Mouse (Mus musculus): ENCODE results near the gene Atp4b. TPM values are rescaled to one million over a fixed set of nuclear protein-coding genes. Genes with fewer than 3 reads are reported as not detected.

The Atp4b gene
- total and polyA plus RNA-seq, 3 experiments: 0.33 TPM; not detected in 2

DNA sequence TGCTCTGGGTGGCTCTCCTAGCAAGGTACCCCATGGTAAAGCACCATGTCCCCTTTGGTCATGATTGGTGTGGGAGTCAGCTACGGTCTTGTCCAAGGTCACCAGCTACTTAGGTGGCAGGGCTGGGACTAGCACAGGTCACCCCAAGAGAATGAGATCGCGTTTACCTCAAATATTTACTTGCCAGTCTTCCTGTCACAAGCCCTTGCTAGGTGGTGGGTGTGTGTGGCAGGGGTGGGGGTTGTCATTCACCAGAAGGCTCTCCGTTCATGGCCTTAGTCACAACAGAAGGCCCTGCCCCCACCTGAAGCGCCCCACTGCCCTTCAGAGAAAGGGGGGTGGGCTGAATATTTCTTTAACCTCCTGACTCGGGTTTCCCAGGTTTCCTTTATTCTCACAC, 6.9 kb upstream of the Atp4b start:
- H3K9me3 ChIP-seq (replicated peaks): no peaks in the 10 kb centered on the region
- H3K36me3 ChIP-seq (replicated peaks): no peaks in the 10 kb centered on the region
- DNase-seq (ENCODE audit: low spot score) (no peak), ATAC-seq (ENCODE audit: extremely low read depth, insufficient number of reproducible peaks, low FRiP score, poor library complexity, severe bottlenecking) (no peak)
- TF ChIP-seq TAL1 (conservative IDR thresholded peaks at IDR 0.05; ENCODE audit: low read depth, low read length): no peak
- no peak for TF ChIP-seq GATA2 (IDR thresholded peaks at IDR 0.05; ENCODE audit: borderline replicate concordance, low read depth, low read length)
- no peak for TF ChIP-seq POLR2AphosphoS5 (IDR thresholded peaks at IDR 0.05; ENCODE audit: insufficient replicate concordance, low read depth, low read length)
- TF ChIP-seq CTCF (IDR thresholded peaks at IDR 0.05; ENCODE audit: low read depth, low read length): no peak
- TF ChIP-seq GATA1 (IDR thresholded peaks at IDR 0.05; ENCODE audit: borderline replicate concordance, low read length): no peak
- H3K4me3 ChIP-seq (ENCODE audit: low read depth, low read length): no peak overlapping the region
- peaks cover 36% of the 10 kb centered on the region for H3K27me3 ChIP-seq (ENCODE audit: insufficient read depth, low read length)
- H3K4me1 ChIP-seq (ENCODE audit: insufficient read depth, low read depth, low read length): no peaks in the 10 kb centered on the region

DNA sequence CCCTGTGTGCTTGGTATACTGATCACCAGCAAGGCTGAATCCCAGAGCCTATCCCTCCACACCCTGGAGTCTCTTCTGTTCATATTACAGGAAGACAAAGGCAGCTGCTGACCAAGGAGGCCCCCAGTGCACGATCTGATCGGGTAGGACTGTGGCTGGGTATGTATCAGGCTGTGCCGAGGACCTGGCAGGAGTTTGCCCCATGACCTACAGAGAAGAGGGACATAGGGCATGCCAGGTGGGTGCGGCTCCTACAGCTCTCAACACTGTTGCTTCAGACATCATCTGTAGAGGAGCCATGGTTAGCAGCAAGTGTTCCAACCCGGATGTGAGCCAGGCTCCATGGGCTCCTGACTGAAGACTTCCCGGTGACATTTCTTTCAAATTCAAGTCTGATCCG, 2.8 kb downstream of the Atp4b start:
- TF ChIP-seq TAL1 (conservative IDR thresholded peaks at IDR 0.05; ENCODE audit: low read depth, low read length): no peak
- TF ChIP-seq POLR2AphosphoS5 (IDR thresholded peaks at IDR 0.05; ENCODE audit: insufficient replicate concordance, low read depth, low read length): no peak
- no peak for TF ChIP-seq GATA2 (IDR thresholded peaks at IDR 0.05; ENCODE audit: borderline replicate concordance, low read depth, low read length)
- no peak for TF ChIP-seq GATA1 (IDR thresholded peaks at IDR 0.05; ENCODE audit: borderline replicate concordance, low read length)
- no peak for TF ChIP-seq CTCF (IDR thresholded peaks at IDR 0.05; ENCODE audit: low read depth, low read length)
- Histone ChIP-seq H3K27me3 (ENCODE audit: insufficient read depth, low read length) (peaks cover 42% of the 10 kb centered on the region), H3K9me3 (replicated peaks) (no peaks in the 10 kb centered on the region), H3K36me3 (replicated peaks) (no peaks in the 10 kb centered on the region), H3K4me3 (ENCODE audit: low read depth, low read length) (no peak overlapping the region), H3K4me1 (ENCODE audit: insufficient read depth, low read depth, low read length) (0 out of 2 replicates have a peak, but pooled peaks cover under 1% of the 10 kb centered on the region)
- ATAC-seq (ENCODE audit: extremely low read depth, insufficient number of reproducible peaks, low FRiP score, poor library complexity, severe bottlenecking) (no peak), DNase-seq (ENCODE audit: low spot score) (no peak)

GRCm38 (mm10) chr8:13388744-13389143, 7.9 kb downstream of the Atp4b start:
- DNase-seq (ENCODE audit: low spot score): no peak
- Histone ChIP-seq H3K4me3 (ENCODE audit: low read depth, low read length) (no peak overlapping the region), H3K27me3 (ENCODE audit: insufficient read depth, low read length) (peaks cover 51% of the 10 kb centered on the region), H3K4me1 (ENCODE audit: insufficient read depth, low read depth, low read length) (peaks cover 5% of the 10 kb centered on the region), H3K9me3 (replicated peaks) (no peaks in the 10 kb centered on the region), H3K36me3 (replicated peaks) (no peaks in the 10 kb centered on the region)
- TF ChIP-seq TAL1 (conservative IDR thresholded peaks at IDR 0.05; ENCODE audit: low read depth, low read length): no peak
- no peak for TF ChIP-seq GATA1 (IDR thresholded peaks at IDR 0.05; ENCODE audit: borderline replicate concordance, low read length)
- no peak for TF ChIP-seq POLR2AphosphoS5 (IDR thresholded peaks at IDR 0.05; ENCODE audit: insufficient replicate concordance, low read depth, low read length)
- TF ChIP-seq CTCF (IDR thresholded peaks at IDR 0.05; ENCODE audit: low read depth, low read length): no peak
- no peak for ATAC-seq (ENCODE audit: extremely low read depth, insufficient number of reproducible peaks, low FRiP score, poor library complexity, severe bottlenecking)

DNA sequence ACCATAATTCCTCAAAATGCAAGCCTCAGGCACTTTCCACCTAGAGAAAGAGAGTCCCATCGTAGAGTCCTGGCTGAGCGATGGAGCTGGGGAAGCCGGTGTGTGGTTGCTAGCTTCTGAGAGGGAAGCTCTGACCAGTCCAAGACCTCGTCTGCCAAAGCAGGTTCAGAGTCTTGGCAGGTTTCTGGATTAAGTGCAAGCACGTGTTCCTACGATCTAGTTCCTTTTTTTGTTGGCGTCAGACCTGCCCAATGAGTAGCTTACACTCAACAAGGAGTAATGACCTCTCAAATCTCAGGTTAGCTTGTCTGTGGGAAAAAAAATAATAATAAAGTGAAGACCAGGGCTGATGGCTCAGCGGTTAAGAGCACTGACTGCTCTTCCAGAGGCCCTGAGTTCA, 8.9 kb downstream of the Atp4b start:
- H3K9me3 ChIP-seq (replicated peaks): no peaks in the 10 kb centered on the region
- H3K4me1 ChIP-seq (ENCODE audit: insufficient read depth, low read depth, low read length): peaks cover 8% of the 10 kb centered on the region
- H3K36me3 ChIP-seq (replicated peaks): no peaks in the 10 kb centered on the region
- DNase-seq (ENCODE audit: low spot score) (no peak), ATAC-seq (ENCODE audit: extremely low read depth, insufficient number of reproducible peaks, low FRiP score, poor library complexity, severe bottlenecking) (peak; percentile 22; the same call in 1 of the 2 replicates)
- TF ChIP-seq POLR2AphosphoS5 (IDR thresholded peaks at IDR 0.05; ENCODE audit: insufficient replicate concordance, low read depth, low read length) (no peak), TAL1 (conservative IDR thresholded peaks at IDR 0.05; ENCODE audit: low read depth, low read length) (no peak), GATA2 (IDR thresholded peaks at IDR 0.05; ENCODE audit: borderline replicate concordance, low read depth, low read length) (no peak), GATA1 (IDR thresholded peaks at IDR 0.05; ENCODE audit: borderline replicate concordance, low read length) (no peak)
- peaks cover 45% of the 10 kb centered on the region for H3K27me3 ChIP-seq (ENCODE audit: insufficient read depth, low read length)
- no peak overlapping the region for H3K4me3 ChIP-seq (ENCODE audit: low read depth, low read length)

GRCm38 (mm10) chr8:13386366-13386765, 10.3 kb downstream of the Atp4b start:
- ATAC-seq (ENCODE audit: extremely low read depth, insufficient number of reproducible peaks, low FRiP score, poor library complexity, severe bottlenecking) (no peak), DNase-seq (ENCODE audit: low spot score) (no peak)
- H3K9me3 ChIP-seq (replicated peaks): no peaks in the 10 kb centered on the region
- TF ChIP-seq POLR2AphosphoS5 (IDR thresholded peaks at IDR 0.05; ENCODE audit: insufficient replicate concordance, low read depth, low read length) (no peak), CTCF (IDR thresholded peaks at IDR 0.05; ENCODE audit: low read depth, low read length) (no peak), GATA2 (IDR thresholded peaks at IDR 0.05; ENCODE audit: borderline replicate concordance, low read depth, low read length) (no peak), TAL1 (conservative IDR thresholded peaks at IDR 0.05; ENCODE audit: low read depth, low read length) (no peak), GATA1 (IDR thresholded peaks at IDR 0.05; ENCODE audit: borderline replicate concordance, low read length) (no peak)
- no peak overlapping the region for H3K4me3 ChIP-seq (ENCODE audit: low read depth, low read length)
- no peaks in the 10 kb centered on the region for H3K36me3 ChIP-seq (replicated peaks)
- H3K27me3 ChIP-seq (ENCODE audit: insufficient read depth, low read length): peaks cover 45% of the 10 kb centered on the region
- H3K4me1 ChIP-seq (ENCODE audit: insufficient read depth, low read depth, low read length): peaks cover 8% of the 10 kb centered on the region

- Histone ChIP-seq H3K27me3 (ENCODE audit: insufficient read depth, low read length) (peaks cover 27% of the 10 kb centered on the region), H3K9me3 (replicated peaks) (no peaks in the 10 kb centered on the region), H3K4me1 (ENCODE audit: insufficient read depth, low read depth, low read length) (peaks cover 2% of the 10 kb centered on the region; the same call in 1 of the 2 replicates), H3K4me3 (ENCODE audit: low read depth, low read length) (no peak overlapping the region), H3K36me3 (replicated peaks) (peaks cover 22% of the 10 kb centered on the region)
- TF ChIP-seq GATA2 (IDR thresholded peaks at IDR 0.05; ENCODE audit: borderline replicate concordance, low read depth, low read length): no peak
- no peak for TF ChIP-seq GATA1 (IDR thresholded peaks at IDR 0.05; ENCODE audit: borderline replicate concordance, low read length)
- no peak for TF ChIP-seq CTCF (IDR thresholded peaks at IDR 0.05; ENCODE audit: low read depth, low read length)
- no peak for TF ChIP-seq POLR2AphosphoS5 (IDR thresholded peaks at IDR 0.05; ENCODE audit: insufficient replicate concordance, low read depth, low read length)
- TF ChIP-seq TAL1 (conservative IDR thresholded peaks at IDR 0.05; ENCODE audit: low read depth, low read length): no peak
- ATAC-seq (ENCODE audit: extremely low read depth, insufficient number of reproducible peaks, low FRiP score, poor library complexity, severe bottlenecking) (no peak), DNase-seq (ENCODE audit: low spot score) (no peak)
These were observed 13.6 kb downstream of the Atp4b start for GRCm38 (mm10) chr8:13382999-13383398.

Data from G1E (cell line).